Mouse (Mus musculus): ENCODE results near the gene Pqlc3. TPM values are rescaled to one million over a fixed set of nuclear protein-coding genes. Genes with fewer than 3 reads are reported as not detected.

The Pqlc3 gene
- total RNA-seq, 2 experiments from 2014 or later: 1.4 to 1.7 TPM

- peak; percentile 73 to 80 for DNase-seq
- intact Hi-C loops (cut with DNase I): loop anchor here (1.0 to 5.0 kb wide), 2 partner anchors 205 to 294 kb away; no protein-coding TSS in a partner anchor
Measured at GRCm38 (mm10) chr12:17011100-17011870, 11.1 kb upstream of the Pqlc3 start, which contains the start of gene 2410004P03Rik. Gene 2410004P03Rik (minus strand): TSS chr12:17011727.

GRCm38 (mm10) chr12:17009466-17009865 lies 9.3 kb upstream of the Pqlc3 start:
- no peak for DNase-seq
- intact Hi-C loops (cut with DNase I): no loop called here

DNA sequence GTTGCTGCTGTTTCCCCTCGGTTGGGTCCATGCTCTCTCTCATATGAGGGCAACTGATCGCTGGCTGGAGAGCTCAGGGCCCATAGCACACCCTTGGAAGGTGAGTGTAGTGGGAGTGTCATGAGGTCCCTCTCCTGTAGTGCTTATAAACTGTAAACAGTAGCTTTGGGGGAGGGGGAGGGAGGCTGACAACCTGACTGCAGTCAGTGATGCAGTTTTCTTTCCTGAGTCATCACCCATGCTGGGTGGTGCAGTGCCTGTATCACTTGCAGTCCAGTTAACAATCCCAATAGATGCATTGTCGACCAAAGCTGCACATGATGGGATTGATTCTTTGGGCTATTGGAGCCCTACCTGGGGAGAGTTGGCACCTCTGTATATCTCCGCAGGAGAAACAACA lies 1.0 kb upstream of the Pqlc3 start:
- intact Hi-C loops (cut with DNase I): no loop called here
- DNase-seq: no peak

DNA sequence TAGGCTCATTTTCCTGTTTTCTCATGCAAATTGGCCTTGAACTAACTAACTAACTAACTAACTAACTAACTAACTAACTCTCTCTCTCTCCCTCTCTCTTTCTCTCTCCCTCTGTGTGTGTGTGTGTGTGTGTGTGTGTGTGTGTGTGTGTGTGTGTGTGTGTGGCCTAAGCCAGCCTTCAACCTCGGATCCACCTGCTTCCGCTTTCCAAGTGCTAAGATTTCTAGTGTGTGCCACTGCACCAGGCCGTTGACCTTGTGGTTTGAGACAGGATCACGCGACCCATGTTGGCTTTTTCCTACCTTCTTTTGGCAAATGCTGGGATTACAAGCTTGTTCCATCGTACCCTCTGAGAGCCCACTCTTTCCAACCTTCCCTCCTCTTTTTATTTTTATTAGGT lies 420 bp upstream of the Pqlc3 start:
- intact Hi-C loops (cut with DNase I): no loop called here
- no peak for DNase-seq

- intact Hi-C loops (cut with DNase I): no loop called here
- DNase-seq: no peak
Measured at GRCm38 (mm10) chr12:16999146-16999545, 1.1 kb downstream of the Pqlc3 start.

GRCm38 (mm10) chr12:16996886-16997462 lies 3.2 kb downstream of the Pqlc3 start:
- no peak for DNase-seq
- intact Hi-C loops (cut with DNase I): no loop called here

DNA sequence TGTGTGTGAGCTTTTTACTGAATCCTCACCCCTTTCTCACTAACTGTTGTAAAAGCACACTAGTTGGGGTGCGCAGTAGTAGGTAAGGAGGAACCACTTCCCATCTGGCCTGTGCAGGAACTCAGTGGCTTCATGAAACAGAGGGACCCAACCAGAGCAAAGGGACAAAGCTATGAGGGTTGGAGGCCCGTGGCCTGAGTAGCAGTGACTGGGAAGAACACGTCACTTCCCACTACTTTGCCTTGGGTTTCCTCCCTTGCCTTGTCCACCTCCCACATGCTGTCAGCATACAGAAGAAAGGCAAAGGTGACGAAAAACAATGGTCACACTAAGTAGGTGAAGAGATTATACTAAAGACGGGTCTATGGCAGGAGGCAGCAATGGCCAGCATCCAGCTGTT lies 3.9 kb downstream of the Pqlc3 start:
- intact Hi-C loops (cut with DNase I): no loop called here
- DNase-seq: no peak

GRCm38 (mm10) chr12:16994291-16994690 lies 5.9 kb downstream of the Pqlc3 start:
- intact Hi-C loops (cut with DNase I): loop anchor here (5.0 kb wide), 1 partner anchor 42 kb away; no protein-coding TSS in a partner anchor
- DNase-seq: no peak

DNA sequence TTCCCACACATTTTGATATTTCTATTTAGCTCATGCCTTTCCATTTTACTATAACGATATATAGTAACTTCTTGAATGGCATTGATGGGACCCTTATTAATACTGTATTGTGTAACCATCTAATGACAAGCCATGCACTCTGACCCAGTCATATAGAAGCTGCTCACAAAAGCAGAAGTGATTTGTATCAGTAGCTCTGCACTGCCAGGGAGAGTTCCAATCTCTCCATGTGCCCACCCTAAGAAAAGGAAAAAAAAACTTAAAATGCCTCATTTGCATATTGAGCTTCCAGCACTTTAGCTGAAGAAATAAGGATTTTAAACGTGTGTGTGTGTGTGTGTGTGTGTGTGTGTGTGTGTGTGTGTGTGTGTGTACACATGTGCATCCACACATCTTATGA lies 7.9 kb downstream of the Pqlc3 start:
- intact Hi-C loops (cut with DNase I): loop anchor here (5.0 kb wide), 1 partner anchor 40 kb away; no protein-coding TSS in a partner anchor

GRCm38 (mm10) chr12:16991376-16991775 lies 8.8 kb downstream of the Pqlc3 start:
- intact Hi-C loops (cut with DNase I): loop anchor here (5.0 kb wide), 1 partner anchor 39 kb away; no protein-coding TSS in a partner anchor
- no peak for DNase-seq

More for the DNA sequence above, 7.9 kb downstream of the Pqlc3 start:
- DNase-seq: no peak

GRCm38 (mm10) chr12:16985778-16986177 lies 14.4 kb downstream of the Pqlc3 start:
- intact Hi-C loops (cut with DNase I): no loop called here
- DNase-seq: no peak

GRCm38 (mm10) chr12:16977120-16977519 lies 23.1 kb downstream of the Pqlc3 start:
- intact Hi-C loops (cut with DNase I): no loop called here
- no peak for DNase-seq

DNA sequence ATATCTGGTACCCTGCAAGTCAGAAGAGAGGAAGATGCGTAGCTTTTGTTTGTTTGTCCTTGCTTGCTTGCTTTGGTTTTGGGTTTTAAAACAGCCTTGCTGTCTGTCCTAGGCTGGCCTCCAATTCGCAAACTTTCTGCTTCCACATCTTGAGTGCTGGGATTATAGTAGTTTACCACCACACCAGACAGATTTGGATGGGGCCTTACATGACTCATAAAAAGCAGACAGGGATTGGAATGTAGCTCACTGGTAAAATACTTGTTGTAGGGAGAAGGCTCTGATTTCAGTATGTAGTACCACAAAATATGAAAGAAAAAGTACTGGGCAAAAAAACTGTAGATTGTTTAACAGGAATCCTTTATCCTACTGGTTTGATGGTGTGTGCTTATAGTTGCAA lies 33.4 kb downstream of the Pqlc3 start:
- no peak for DNase-seq
- intact Hi-C loops (cut with DNase I): no loop called here

DNA sequence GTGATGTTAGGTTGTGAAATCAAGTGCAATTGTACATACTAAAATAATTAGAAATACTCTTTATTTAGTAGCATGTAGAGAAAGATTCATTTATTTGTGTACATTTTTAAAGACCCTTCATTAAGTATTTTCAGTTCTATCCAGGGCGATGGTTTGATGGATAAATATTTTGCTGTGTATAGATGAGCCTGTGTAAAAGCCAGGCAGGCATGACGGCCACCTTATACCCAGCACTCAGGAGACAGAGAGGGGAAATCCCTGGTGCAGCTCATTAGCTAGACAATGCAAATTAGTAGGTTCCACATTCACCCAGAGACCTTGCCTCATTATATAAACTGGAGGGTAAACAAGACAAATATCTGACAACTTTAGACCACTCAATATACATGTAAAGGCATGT lies 36.9 kb downstream of the Pqlc3 start:
- DNase-seq: no peak
- intact Hi-C loops (cut with DNase I): no loop called here

DNA sequence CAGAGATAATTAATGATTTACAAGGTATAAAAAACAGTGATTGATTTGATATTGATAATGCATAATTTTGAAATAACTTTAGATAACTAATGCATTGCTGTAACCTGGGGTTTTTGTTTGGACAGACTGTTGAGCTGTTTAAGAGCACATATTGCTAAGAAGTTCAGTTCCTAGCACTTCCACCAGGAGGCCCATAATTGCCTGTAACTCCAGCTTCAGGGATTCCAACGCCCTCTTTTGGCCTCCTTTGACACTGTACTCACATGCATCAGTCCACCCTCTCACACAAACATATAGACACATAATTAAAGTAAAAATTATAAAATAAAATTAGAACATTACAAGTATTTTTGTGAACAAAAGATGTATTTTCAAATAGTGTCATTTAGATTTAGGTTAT lies 41.4 kb downstream of the Pqlc3 start:
- intact Hi-C loops (cut with DNase I): no loop called here
- DNase-seq: no peak

- intact Hi-C loops (cut with DNase I): loop anchor here (5.0 kb wide), 1 partner anchor 34 kb away; no protein-coding TSS in a partner anchor
- DNase-seq: no peak
Measured at GRCm38 (mm10) chr12:16948239-16948638, 52.0 kb downstream of the Pqlc3 start.

DNA sequence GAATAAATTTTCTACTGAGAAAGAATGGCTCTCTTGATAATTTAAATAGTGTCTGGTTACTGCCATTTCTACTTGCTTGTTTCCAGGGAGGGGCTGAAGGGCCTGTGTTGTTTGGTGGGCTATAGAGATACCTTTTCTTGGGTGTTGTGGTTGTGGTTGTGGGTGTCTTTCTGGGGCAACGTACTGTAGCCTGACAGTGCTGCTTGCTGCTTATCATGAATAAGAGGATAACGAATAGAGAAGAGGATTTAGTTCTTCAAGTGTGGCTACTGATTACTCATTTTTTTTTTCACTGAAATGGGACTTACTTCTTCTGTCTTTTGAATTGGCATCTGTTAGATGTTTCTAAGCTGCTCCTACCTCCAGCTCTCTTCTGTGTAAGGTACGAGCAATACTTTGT lies 58.2 kb downstream of the Pqlc3 start:
- intact Hi-C loops (cut with DNase I): no loop called here
- no peak for DNase-seq

Other genes with a start within 250 kb of the Pqlc3 start
- 1 to 10 TPM in 1 of 2 experiments, under 1 TPM in 1; 0.86 to 1.1 TPM for gene Greb1, start 199.5 kb downstream of the Pqlc3 start, total RNA-seq (2021)
- 100 to 1,000 TPM; 116 to 120 TPM for gene E2f6, start 189.4 kb downstream of the Pqlc3 start, total RNA-seq (2021)
- gene Rock2, start 105.5 kb downstream of the Pqlc3 start, total RNA-seq (2021): 10 to 100 TPM; 75.7 to 78.2 TPM
- not detected for gene 2410004P03Rik, start 11.3 kb upstream of the Pqlc3 start, total RNA-seq (2021)
- gene Kcnf1, start 176.5 kb upstream of the Pqlc3 start, total RNA-seq (2021): 1 to 10 TPM; 2.2 to 2.9 TPM

Measured in gastrocnemius, postnatal 36 days (tissue).